Mouse (Mus musculus) spleen, adult 2 months (tissue): ENCODE measurements around the gene Actl10. TPM values are rescaled to one million over a fixed set of nuclear protein-coding genes. Genes with fewer than 3 reads are reported as not detected.
A peak's percentile ranks its signal among the peaks of the same experiment; 100 is the strongest.

Experiments used
- DNase-seq, 2 experiments: peaks; one replicate each; pipeline versions ENCODE4 v3.0.0 to v3.0.0-alpha.2; 2012 to 2021; ENCODE audit warnings: low spot score in 2 of 2, low read depth in 1 of 2
- H3K27ac ChIP-seq: fragments of 200-500 bp; 2 replicates; pipeline ENCODE4 v1.5.1; 2012; ENCODE audit warnings: low read length, inconsistent platforms; ENCODE audit not compliant: insufficient read depth
- H3K27me3 ChIP-seq: fragments of 200-500 bp; 2 replicates; pipeline ENCODE4 v1.6.1; 2012; ENCODE audit warnings: mild to moderate bottlenecking, moderate library complexity, low read length, inconsistent platforms; ENCODE audit not compliant: control insufficient read depth, insufficient read depth
- H3K36me3 ChIP-seq: fragments of 200-500 bp; 2 replicates; pipeline ENCODE4 v1.6.1; 2012; ENCODE audit warnings: mild to moderate bottlenecking, low read length, inconsistent platforms; ENCODE audit not compliant: control insufficient read depth, insufficient read depth
- H3K4me1 ChIP-seq: fragments of 200-500 bp; 2 replicates; pipeline ENCODE4 v1.6.1; 2011; ENCODE audit warnings: inconsistent platforms; ENCODE audit not compliant: control insufficient read depth, insufficient read depth, insufficient read length
- H3K4me3 ChIP-seq: fragments of 200-500 bp; 2 replicates; pipeline ENCODE4 v1.5.1; 2011; ENCODE audit warnings: mild to moderate bottlenecking, inconsistent platforms; ENCODE audit not compliant: insufficient read depth, insufficient read length; ENCODE audit errors: extremely low read depth
- CTCF ChIP-seq: fragments of 200-500 bp; IDR thresholded peaks from 2 replicates; pipeline ENCODE4 v1.5.1; 2011; ENCODE audit warnings: mild to moderate bottlenecking, inconsistent platforms; ENCODE audit not compliant: insufficient read depth, insufficient read length, insufficient replicate concordance; ENCODE audit errors: extremely low read depth
- POLR2A ChIP-seq: fragments of 200-500 bp; IDR thresholded peaks from 2 replicates; pipeline ENCODE4 v1.6.1; 2011; ENCODE audit warnings: low read depth, low read length, inconsistent platforms
- WGBS: fragments of 180-500 bp; shearing (Covaris S2); methylation state at CpG from one replicate; pipeline ENCODE4 v1.1.7; 2018; 5-methylcytosine and 5-hydroxymethylcytosine counted together
- polyA plus RNA-seq: library from polyadenylated mRNA; depleted of rRNA; stranded (reverse); fragments of >200 nt; gene quantifications from 2 replicates; pipeline ENCODE4 v1.2.3, GENCODE M21; 2012; rRNA removed

The Actl10 gene
- polyA plus RNA-seq, 1 experiment, result 0.12 TPM

GRCm38 (mm10) chr2:154595775-154596174 is 44.2 kb downstream of the Actl10 start:
- Histone ChIP-seq H3K27me3 (no peaks in the 10 kb centered on the region), H3K27ac (no peak overlapping the region), H3K4me3 (no peak overlapping the region), H3K36me3 (peaks cover 4% of the 10 kb centered on the region; the same call in 1 of the 2 replicates), H3K4me1 (peaks cover 2% of the 10 kb centered on the region; the same call in 1 of the 2 replicates)
- no peak for TF ChIP-seq CTCF
- TF ChIP-seq POLR2A, result no peak
- no peak for DNase-seq
- 83% methylated on average over 5 of the region's 5 CpGs for WGBS

GRCm38 (mm10) chr2:154597399-154597798 is 45.8 kb downstream of the Actl10 start:
- WGBS, result 60% methylated on average over 3 of the region's 3 CpGs
- Histone ChIP-seq H3K27me3 (no peaks in the 10 kb centered on the region), H3K36me3 (peaks cover 4% of the 10 kb centered on the region; the same call in 1 of the 2 replicates), H3K4me1 (peaks cover 2% of the 10 kb centered on the region; the same call in 1 of the 2 replicates), H3K4me3 (no peak overlapping the region), H3K27ac (no peak overlapping the region)
- DNase-seq, result peak in 1 of 2 experiments; percentile 17
- no peak for TF ChIP-seq POLR2A
- no peak for TF ChIP-seq CTCF

GRCm38 (mm10) chr2:154600586-154600985 is 49.0 kb downstream of the Actl10 start:
- DNase-seq, result no peak
- TF ChIP-seq CTCF (no peak), POLR2A (no peak)
- Histone ChIP-seq H3K36me3 (peaks cover 4% of the 10 kb centered on the region; the same call in 1 of the 2 replicates), H3K27ac (no peak overlapping the region), H3K4me3 (no peak overlapping the region), H3K27me3 (no peaks in the 10 kb centered on the region), H3K4me1 (peaks cover 7% of the 10 kb centered on the region; the same call in 1 of the 2 replicates)
- WGBS, result 89% methylated on average over 6 of the region's 6 CpGs

GRCm38 (mm10) chr2:154601324-154601723 is 49.7 kb downstream of the Actl10 start:
- H3K36me3 ChIP-seq, result no peaks in the 10 kb centered on the region
- H3K27ac ChIP-seq, result no peak overlapping the region
- no peaks in the 10 kb centered on the region for H3K27me3 ChIP-seq
- peaks cover 7% of the 10 kb centered on the region; the same call in 1 of the 2 replicates for H3K4me1 ChIP-seq
- TF ChIP-seq CTCF (no peak), POLR2A (no peak)
- no peak for DNase-seq
- no peak overlapping the region for H3K4me3 ChIP-seq
- 79% methylated on average over 3 of the region's 3 CpGs for WGBS

Other genes with a start within 250 kb of the Actl10 start
- gene Bpifb9b, start 244.5 kb upstream of the Actl10 start, polyA plus RNA-seq, result not detected in 2 replicates
- 6.9 and 8.3 TPM in 2 replicates for gene Cdk5rap1, start 178.8 kb upstream of the Actl10 start, polyA plus RNA-seq
- 11.0 and 12.1 TPM in 2 replicates for gene Snta1, start 143.7 kb upstream of the Actl10 start, polyA plus RNA-seq
- gene Cbfa2t2, start 115.3 kb upstream of the Actl10 start, polyA plus RNA-seq, result 5.1 and 7.8 TPM in 2 replicates
- gene 1700003F12Rik, start 4.7 kb upstream of the Actl10 start, polyA plus RNA-seq, result 2.9 and 3.3 TPM in 2 replicates
- 0.63 and 1.1 TPM in 2 replicates for gene Necab3, start 7.1 kb downstream of the Actl10 start, polyA plus RNA-seq
- gene E2f1, start 18.1 kb downstream of the Actl10 start, polyA plus RNA-seq, result 11.0 and 21.5 TPM in 2 replicates
- 14.6 and 20.3 TPM in 2 replicates for gene Pxmp4, start 51.9 kb downstream of the Actl10 start, polyA plus RNA-seq
- gene Zfp341, start 61.5 kb downstream of the Actl10 start, polyA plus RNA-seq, result 6.1 and 7.1 TPM in 2 replicates
- 0.80 and 1.4 TPM in 2 replicates for gene 4930519P11Rik, start 61.7 kb downstream of the Actl10 start, polyA plus RNA-seq
- gene Chmp4b, start 99.9 kb downstream of the Actl10 start, polyA plus RNA-seq, result 52.8 and 63.3 TPM in 2 replicates
- not detected in 2 replicates for gene Gm14214, start 218.3 kb downstream of the Actl10 start, polyA plus RNA-seq
- gene Raly, start 239.3 kb downstream of the Actl10 start, polyA plus RNA-seq, result 153 and 204 TPM in 2 replicates
- gene a, start 239.6 kb downstream of the Actl10 start, polyA plus RNA-seq, result 0.47 TPM in 1 of 2 replicates, not detected in the other